Mouse (Mus musculus) G1E (cell line): Measurements from ENCODE around the gene Dusp8. TPM values are rescaled to one million over a fixed set of nuclear protein-coding genes. Genes with fewer than 3 reads are reported as not detected.

Source experiments
- ATAC-seq: 2 replicates; pipeline ENCODE4 v1.8.0; 2016; ENCODE audit warnings: mild to moderate bottlenecking; ENCODE audit not compliant: insufficient number of reproducible peaks, poor library complexity, low FRiP score, severe bottlenecking; ENCODE audit errors: extremely low read depth
- DNase-seq: peaks from one replicate; pipeline ENCODE4 v3.0.0; 2012; ENCODE audit warnings: low spot score
- H3K27me3 ChIP-seq: 2 replicates; pipeline ENCODE4 v1.6.1; 2012; ENCODE audit warnings: mild to moderate bottlenecking, low read length, inconsistent platforms; ENCODE audit not compliant: insufficient read depth
- H3K36me3 ChIP-seq: replicated peaks from 2 replicates; pipeline ENCODE3; 2012; ENCODE audit warnings: mild to moderate bottlenecking, inconsistent platforms
- H3K4me1 ChIP-seq: 2 replicates; pipeline ENCODE4 v1.6.1; 2012; ENCODE audit warnings: low read depth, low read length, inconsistent platforms, mixed read lengths; ENCODE audit not compliant: insufficient read depth
- H3K4me3 ChIP-seq: 2 replicates; pipeline ENCODE4 v1.5.1; 2012; ENCODE audit warnings: low read depth, mild to moderate bottlenecking, inconsistent platforms, low read length, moderate library complexity, mixed read lengths
- H3K9me3 ChIP-seq: replicated peaks from 2 replicates; pipeline ENCODE4 v1.6.1; 2012; ENCODE audit warnings: inconsistent platforms
- CTCF ChIP-seq: IDR thresholded peaks from 2 replicates; pipeline ENCODE4 v1.5.1; 2012; ENCODE audit warnings: low read depth, low read length, inconsistent platforms, mixed read lengths
- GATA1 ChIP-seq: IDR thresholded peaks from 2 replicates; pipeline ENCODE4 v1.6.1; 2012; ENCODE audit warnings: borderline replicate concordance, low read length, inconsistent platforms, mixed read lengths
- GATA2 ChIP-seq: IDR thresholded peaks from 2 replicates; pipeline ENCODE4 v1.6.1; 2012; ENCODE audit warnings: low read depth, low read length, inconsistent platforms, borderline replicate concordance
- POLR2AphosphoS5 ChIP-seq: IDR thresholded peaks from 2 replicates; pipeline ENCODE4 v1.6.1; 2012; ENCODE audit warnings: low read depth, low read length, inconsistent platforms; ENCODE audit not compliant: insufficient replicate concordance
- TAL1 ChIP-seq: conservative IDR thresholded peaks from 2 replicates; pipeline ENCODE4 v1.6.1; 2012; ENCODE audit warnings: low read depth, low read length, inconsistent platforms, mixed read lengths
- polyA plus RNA-seq: library from polyadenylated mRNA; stranded (reverse); fragments of >175 nt; gene quantifications from 2 replicates; pipeline ENCODE4 v1.2.3, GENCODE M21; 2012
- total RNA-seq, 2 experiments: library from RNA; stranded (forward) in 1 of 2; stranded (reverse) in 1 of 2; fragments of 200-1000 nt in 1 of 2; fragments of >200 nt in 1 of 2; fragmentation: Nextera tagmentation in 1 of 2; gene quantifications; 2 replicates each; pipeline ENCODE4 v1.2.3; 2014 to 2017

Gene Dusp8
- total and polyA plus RNA-seq, 3 experiments = 0.11 to 2.0 TPM; not detected in 1

GRCm38 (mm10) chr7:142093696-142094240, 1.9 kb downstream of the Dusp8 start:
- ATAC-seq (no peak), DNase-seq (no peak)
- no peaks in the 10 kb centered on the region for H3K36me3 ChIP-seq
- H3K27me3 ChIP-seq = peaks cover 55% of the 10 kb centered on the region
- H3K4me3 ChIP-seq = no peak overlapping the region
- peaks cover 2% of the 10 kb centered on the region; the same call in 1 of the 2 replicates for H3K4me1 ChIP-seq
- TF ChIP-seq POLR2AphosphoS5 (no peak), TAL1 (no peak), GATA1 (no peak), GATA2 (no peak), CTCF (no peak)
- H3K9me3 ChIP-seq = peaks cover 10% of the 10 kb centered on the region

- no peak overlapping the region for H3K4me3 ChIP-seq
- no peak for ATAC-seq
Measured at GRCm38 (mm10) chr7:142092991-142093390, 2.7 kb downstream of the Dusp8 start.

DNA sequence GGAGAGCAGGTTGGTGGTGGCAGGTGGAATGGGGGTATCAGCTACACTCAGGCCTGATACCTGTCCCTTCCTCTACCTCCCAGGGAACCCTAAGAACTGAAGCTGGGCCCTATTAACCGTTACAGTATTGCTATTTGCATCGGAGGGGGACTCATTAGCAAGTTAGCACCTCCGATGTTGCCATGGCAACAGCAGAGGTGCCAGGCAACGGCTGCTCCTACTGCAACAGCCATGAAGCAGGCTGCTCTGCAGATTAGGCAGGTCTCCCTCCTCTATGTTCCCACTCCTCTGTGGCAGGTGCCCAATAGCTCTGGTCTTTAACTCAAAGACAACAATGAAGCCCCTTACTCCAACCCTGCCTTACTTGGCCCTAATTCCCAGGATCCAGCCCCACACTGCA, 3.8 kb downstream of the Dusp8 start:
- H3K36me3 ChIP-seq = no peaks in the 10 kb centered on the region
- no peak for TF ChIP-seq TAL1
- no peak for TF ChIP-seq GATA2
- no peak for TF ChIP-seq GATA1
- no peak for TF ChIP-seq CTCF
- TF ChIP-seq POLR2AphosphoS5 = no peak
- ATAC-seq (no peak), DNase-seq (no peak)
- peaks cover 42% of the 10 kb centered on the region for H3K27me3 ChIP-seq
- H3K4me3 ChIP-seq = no peak overlapping the region
- H3K4me1 ChIP-seq = peaks cover 6% of the 10 kb centered on the region
- peaks cover 10% of the 10 kb centered on the region for H3K9me3 ChIP-seq

More at GRCm38 (mm10) chr7:142092991-142093390, 2.7 kb downstream of the Dusp8 start:
- Histone ChIP-seq H3K4me1 (peaks cover 5% of the 10 kb centered on the region), H3K27me3 (peaks cover 52% of the 10 kb centered on the region), H3K9me3 (peaks cover 10% of the 10 kb centered on the region), H3K36me3 (no peaks in the 10 kb centered on the region)
- no peak for DNase-seq
- TF ChIP-seq POLR2AphosphoS5 (no peak), CTCF (no peak), TAL1 (no peak), GATA1 (no peak), GATA2 (no peak)

GRCm38 (mm10) chr7:142089648-142090447, 5.8 kb downstream of the Dusp8 start:
- Histone ChIP-seq H3K9me3 (0 out of 2 replicates have a peak, but pooled peaks cover 2% of the 10 kb centered on the region), H3K27me3 (peaks cover 24% of the 10 kb centered on the region), H3K4me1 (peaks cover 8% of the 10 kb centered on the region; the same call in 1 of the 2 replicates), H3K4me3 (no peak overlapping the region), H3K36me3 (no peaks in the 10 kb centered on the region)
- TF ChIP-seq GATA2 = no peak
- no peak for TF ChIP-seq CTCF
- TF ChIP-seq TAL1 = no peak
- no peak for TF ChIP-seq GATA1
- no peak for TF ChIP-seq POLR2AphosphoS5
- DNase-seq (no peak), ATAC-seq (no peak)

GRCm38 (mm10) chr7:142088886-142089285, 6.8 kb downstream of the Dusp8 start:
- DNase-seq (no peak), ATAC-seq (no peak)
- no peaks in the 10 kb centered on the region for H3K9me3 ChIP-seq
- H3K36me3 ChIP-seq = no peaks in the 10 kb centered on the region
- H3K4me3 ChIP-seq = no peak overlapping the region
- TF ChIP-seq POLR2AphosphoS5 (no peak), TAL1 (no peak), CTCF (no peak), GATA2 (no peak), GATA1 (no peak)
- H3K4me1 ChIP-seq = peaks cover 8% of the 10 kb centered on the region; the same call in 1 of the 2 replicates
- peaks cover 23% of the 10 kb centered on the region for H3K27me3 ChIP-seq

DNA sequence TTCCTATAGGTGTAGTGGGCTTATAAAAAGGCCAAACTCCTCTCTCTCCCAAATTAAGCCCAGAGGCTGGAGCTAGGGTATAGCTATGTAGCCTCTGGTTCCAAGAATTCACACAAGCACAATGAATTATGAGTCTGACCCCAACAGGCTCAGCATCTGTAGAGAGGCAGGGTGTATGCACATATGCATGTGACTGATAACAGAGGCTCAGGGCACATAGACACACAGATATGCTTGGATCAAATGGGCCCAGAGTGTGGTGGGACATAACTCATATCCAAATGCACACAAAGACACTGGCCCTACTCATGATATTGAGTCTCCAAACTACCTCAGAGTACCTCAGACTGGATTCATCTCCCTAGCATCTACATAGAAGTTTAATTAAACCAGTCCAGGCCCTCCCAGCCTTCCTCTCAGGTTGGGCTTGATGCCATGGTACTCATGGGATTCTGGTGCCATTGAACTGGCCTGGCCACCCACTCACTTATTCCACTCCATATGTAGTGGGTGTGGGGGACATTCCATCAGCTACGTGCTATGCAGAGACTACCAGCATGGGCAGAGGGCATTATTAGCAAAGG, 8.5 kb downstream of the Dusp8 start:
- Histone ChIP-seq H3K9me3 (no peaks in the 10 kb centered on the region), H3K27me3 (peaks cover 26% of the 10 kb centered on the region), H3K36me3 (no peaks in the 10 kb centered on the region), H3K4me1 (peaks cover 8% of the 10 kb centered on the region; the same call in 1 of the 2 replicates), H3K4me3 (no peak overlapping the region)
- ATAC-seq (no peak), DNase-seq (no peak)
- TF ChIP-seq CTCF = no peak
- TF ChIP-seq TAL1 = 0 out of 2 replicates have a peak, but pooled peaks have one; percentile 11
